Mouse (Mus musculus): ENCODE results near the gene Rtf2.

- TF ChIP-seq CTCF (IDR thresholded peaks at IDR 0.05; ENCODE audit: control insufficient read depth, insufficient read depth, insufficient read length) (no peak), CEBPB (IDR thresholded peaks at IDR 0.05; ENCODE audit: low read depth) (no peak), MYOD1 (IDR thresholded peaks at IDR 0.05; ENCODE audit: control insufficient read depth, insufficient read length, low read depth) (no peak), USF1 (IDR thresholded peaks at IDR 0.05; ENCODE audit: low read depth) (no peak), MYOG (IDR thresholded peaks at IDR 0.05; ENCODE audit: control insufficient read depth, extremely low read depth, insufficient read length) (no peak), MAX (IDR thresholded peaks at IDR 0.05) (no peak)
Measured at GRCm38 (mm10) chr2:172450640-172451039, 10.3 kb downstream of the Rtf2 start.
